Comparison of ENCODE assay signal across 8 mouse cellular contexts in the genomic region with DNA sequence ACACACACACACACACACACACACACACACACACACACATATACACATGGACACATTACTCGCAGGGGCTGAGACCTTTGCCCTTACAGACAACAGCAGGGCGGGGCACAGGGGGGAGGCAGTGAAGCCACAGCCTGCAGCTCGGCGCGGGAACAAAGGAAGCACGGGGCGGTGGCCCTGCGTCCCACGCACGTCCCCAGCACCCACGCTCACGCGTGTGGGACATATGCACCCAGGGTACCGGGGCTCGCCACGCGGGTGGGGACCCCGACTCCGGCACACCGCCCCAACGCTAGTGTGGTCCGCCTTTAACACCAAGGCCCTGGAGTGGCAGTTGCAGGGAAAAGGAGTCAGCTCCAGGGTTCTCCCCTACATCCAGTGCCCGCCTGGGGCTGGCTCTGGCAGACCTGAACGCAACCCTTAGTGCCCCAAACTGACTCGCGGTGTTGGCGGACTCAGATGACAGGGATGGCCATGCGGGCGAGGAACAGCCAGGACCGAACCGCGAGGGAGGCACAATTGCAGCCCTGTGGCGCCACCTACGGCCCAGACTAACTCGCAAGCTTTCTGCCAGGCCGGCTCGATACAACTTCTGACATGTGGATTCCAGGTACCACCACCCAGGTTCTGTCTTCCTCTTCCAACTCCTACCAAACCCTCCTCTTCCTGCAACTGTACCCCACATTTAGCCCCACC.
A peak's percentile ranks its signal among the peaks of the same experiment; 100 is the strongest.
DNase-seq lines count a peak whose midpoint lies in the region; ATAC-seq lines count a peak whose summit lies in the region.

No protein-coding gene starts in this region.

- peak overlapping the region; percentile 79 for H3K9ac ChIP-seq in hindbrain, embryonic 13.5 days

- peaks cover 22% of the 10 kb centered on the region for H3K4me1 ChIP-seq in hindbrain, embryonic 13.5 days (replicated peaks)

- H3K27me3 ChIP-seq in hindbrain, embryonic 13.5 days: 0 out of 2 replicates have a peak, but pooled peaks cover 4% of the 10 kb centered on the region

- peak; percentile 80 for ATAC-seq in hindbrain, embryonic 13.5 days (ENCODE audit: low FRiP score)

- H3K9me3 ChIP-seq in hindbrain, embryonic 13.5 days: no peaks in the 10 kb centered on the region

- 16% methylated on average over 37 of the region's 37 CpGs for WGBS in hindbrain, embryonic 13.5 days

- peak; percentile 53 for DNase-seq in MEL-GATA-1-ER (ENCODE audit: extremely low read depth, low read depth)
- DNase-seq in cerebellum, adult 8-10 months: peak; percentile 82
- peak; percentile 57 to 82 for DNase-seq in frontal cortex, postnatal 14 days (ENCODE audit: low spot score in 2 of 2)
- DNase-seq in layer of hippocampus, postnatal 14 days (ENCODE audit: low spot score in 2 of 2): peak; percentile 82 to 83
- DNase-seq in lung, postnatal 10 days: peak; percentile 92
- DNase-seq in ovary, postnatal 36 days (ENCODE audit: low spot score): peak; percentile 90
- DNase-seq in thymus, postnatal 14 days: peak; percentile 90

- peak overlapping the region; percentile 73 for H3K27ac ChIP-seq in hindbrain, embryonic 13.5 days

- H3K4me3 ChIP-seq in hindbrain, embryonic 13.5 days: peak overlapping the region; percentile 40

- no peaks in the 10 kb centered on the region for H3K36me3 ChIP-seq in hindbrain, embryonic 13.5 days

- H3K4me2 ChIP-seq in hindbrain, embryonic 13.5 days: peak overlapping the region; percentile 86

Comparison
In these comparisons a context has a peak if more than half of its experiments do, and no peak if none do; other contexts are left out.
1. Peak in every context shown above with its lines: DNase-seq, ATAC-seq, H3K4me3 ChIP-seq and H3K27ac ChIP-seq.